Mouse (Mus musculus): ENCODE measurements around the gene Zcwpw1.

GRCm38 (mm10) chr5:137825971-137826370, 38.4 kb downstream of the Zcwpw1 start:
- TF ChIP-seq EP300 (IDR thresholded peaks at IDR 0.05; ENCODE audit: low read depth) (no peak), CTCF (IDR thresholded peaks at IDR 0.05; ENCODE audit: low read depth) (no peak)
